Mouse (Mus musculus) forebrain, embryonic 11.5 days (tissue): ENCODE measurements at regions not wholly inside any gene's neighbourhood (a gene's known extent, or its start where the extent isn't known, plus 50 kb on each side); places are given as distances from the start of the nearest gene placed in this dataset.

ENCODE experiments used
- ATAC-seq: fragments of 200-750 bp; cut with Nextera tagmentation; replicated peaks from 2 replicates; pipeline ENCODE4 v1.8.0; 2017; ENCODE audit warnings: moderate TSS enrichment; ENCODE audit not compliant: low FRiP score
- DNase-seq: peaks from one replicate; pipeline ENCODE4 v3.0.0-alpha.2; 2017; ENCODE audit warnings: low spot score
- H3K27ac ChIP-seq: fragments of 300-500 bp; sonication (generic); 2 replicates; pipeline ENCODE4 v1.5.1; 2014; ENCODE audit warnings: low read depth, low read length
- H3K27me3 ChIP-seq: fragments of 300-500 bp; sonication (generic); 2 replicates; pipeline ENCODE4 v1.6.1; 2014; ENCODE audit warnings: mild to moderate bottlenecking, low read length, mixed read lengths; ENCODE audit not compliant: control insufficient read depth, insufficient read depth
- H3K36me3 ChIP-seq: fragments of 300-500 bp; sonication (generic); 2 replicates; pipeline ENCODE4 v1.6.1; 2014; ENCODE audit warnings: mild to moderate bottlenecking, low read length, moderate library complexity, mixed read lengths; ENCODE audit not compliant: control insufficient read depth, insufficient read depth
- H3K4me1 ChIP-seq: fragments of 300-500 bp; sonication (generic); replicated peaks from 2 replicates; pipeline ENCODE4 v1.6.1; 2014; ENCODE audit warnings: low read length, mixed read lengths; ENCODE audit not compliant: control insufficient read depth, insufficient read depth
- H3K4me2 ChIP-seq: fragments of 300-500 bp; sonication (generic); 2 replicates; pipeline ENCODE4 v1.6.1; 2014; ENCODE audit warnings: low read depth, mild to moderate bottlenecking, low read length, moderate library complexity, mixed read lengths; ENCODE audit not compliant: severe bottlenecking
- H3K4me3 ChIP-seq: fragments of 300-500 bp; sonication (generic); 2 replicates; pipeline ENCODE4 v1.5.1; 2014; ENCODE audit warnings: low read depth, low read length
- H3K9ac ChIP-seq: fragments of 300-500 bp; sonication (generic); 2 replicates; pipeline ENCODE4 v1.6.1; 2014; ENCODE audit warnings: low read length
- H3K9me3 ChIP-seq: fragments of 300-500 bp; sonication (generic); 2 replicates; pipeline ENCODE4 v1.6.1; 2016; ENCODE audit warnings: low read length, mixed read lengths; ENCODE audit not compliant: control insufficient read depth
- WGBS: fragments of 180-500 bp; shearing (Covaris S2); extraction: QIAGEN DNeasy Blood & Tissue Kit; methylation state at CpG from one replicate; pipeline ENCODE4 v1.1.7; 2014; 5-methylcytosine and 5-hydroxymethylcytosine counted together

- no peaks in the 10 kb centered on the region for H3K36me3 ChIP-seq
- H3K9ac ChIP-seq: no peak overlapping the region
- H3K9me3 ChIP-seq: no peaks in the 10 kb centered on the region; the same call in 1 of the 2 replicates
- DNase-seq (no peak), ATAC-seq (no peak)
- WGBS: 92% methylated on average over 2 of the region's 2 CpGs
- H3K4me3 ChIP-seq: no peak overlapping the region
- no peak overlapping the region for H3K27ac ChIP-seq
- H3K4me1 ChIP-seq: no peaks in the 10 kb centered on the region
- H3K27me3 ChIP-seq: no peaks in the 10 kb centered on the region
- no peak overlapping the region for H3K4me2 ChIP-seq
Observed at GRCm38 (mm10) chr11:89247991-89248390, 54.1 kb downstream of the Nog start.

- WGBS: 10% methylated on average over 3 of the region's 3 CpGs
- no peak overlapping the region for H3K9ac ChIP-seq
- no peak overlapping the region for H3K4me2 ChIP-seq
- no peaks in the 10 kb centered on the region for H3K36me3 ChIP-seq
- DNase-seq (peak; percentile 78), ATAC-seq (no peak)
- H3K27me3 ChIP-seq: no peaks in the 10 kb centered on the region
- no peaks in the 10 kb centered on the region for H3K4me1 ChIP-seq
- no peaks in the 10 kb centered on the region for H3K9me3 ChIP-seq
- H3K4me3 ChIP-seq: no peak overlapping the region
- no peak overlapping the region for H3K27ac ChIP-seq
Observed at GRCm38 (mm10) chr11:89243370-89243769, 58.8 kb downstream of the Nog start.

- H3K4me1 ChIP-seq: no peaks in the 10 kb centered on the region
- no peak overlapping the region for H3K4me2 ChIP-seq
- H3K4me3 ChIP-seq: no peak overlapping the region
- DNase-seq: no peak
- H3K36me3 ChIP-seq: no peaks in the 10 kb centered on the region
- ATAC-seq: no peak
- no peak overlapping the region for H3K27ac ChIP-seq
- no peaks in the 10 kb centered on the region for H3K9me3 ChIP-seq
- no peak overlapping the region for H3K9ac ChIP-seq
- no peaks in the 10 kb centered on the region for H3K27me3 ChIP-seq
- 78% methylated on average over 2 of the region's 2 CpGs for WGBS
Observed at GRCm38 (mm10) chr11:89242130-89242529, 60.0 kb downstream of the Nog start.

- DNase-seq: no peak
- Histone ChIP-seq H3K4me3 (no peak overlapping the region), H3K4me1 (no peaks in the 10 kb centered on the region), H3K36me3 (no peaks in the 10 kb centered on the region), H3K9ac (no peak overlapping the region), H3K4me2 (no peak overlapping the region), H3K9me3 (no peaks in the 10 kb centered on the region), H3K27ac (no peak overlapping the region), H3K27me3 (no peaks in the 10 kb centered on the region)
- 63% methylated on average over 9 of the region's 9 CpGs for WGBS
- ATAC-seq: no peak
Observed at GRCm38 (mm10) chr11:89239891-89240290, 62.2 kb downstream of the Nog start.

- Histone ChIP-seq H3K9me3 (no peaks in the 10 kb centered on the region), H3K4me3 (no peak overlapping the region), H3K36me3 (no peaks in the 10 kb centered on the region), H3K27ac (no peak overlapping the region), H3K4me2 (no peak overlapping the region), H3K9ac (no peak overlapping the region), H3K27me3 (no peaks in the 10 kb centered on the region), H3K4me1 (no peaks in the 10 kb centered on the region)
- no peak for ATAC-seq
- DNase-seq: no peak
- 94% methylated on average over 3 of the region's 3 CpGs for WGBS
Observed at GRCm38 (mm10) chr11:89236904-89237303, 65.2 kb downstream of the Nog start.

GRCm38 (mm10) chr11:89232884-89233480, 69.2 kb downstream of the Nog start:
- H3K27me3 ChIP-seq: no peaks in the 10 kb centered on the region
- no peak for DNase-seq
- H3K27ac ChIP-seq: no peak overlapping the region
- no peaks in the 10 kb centered on the region for H3K9me3 ChIP-seq
- H3K9ac ChIP-seq: no peak overlapping the region
- no peak overlapping the region for H3K4me3 ChIP-seq
- no peaks in the 10 kb centered on the region for H3K36me3 ChIP-seq
- no peaks in the 10 kb centered on the region for H3K4me1 ChIP-seq
- ATAC-seq: no peak
- 72% methylated on average over 9 of the region's 9 CpGs for WGBS
- no peak overlapping the region for H3K4me2 ChIP-seq

GRCm38 (mm10) chr11:89229726-89230125, 72.4 kb downstream of the Nog start:
- no peak overlapping the region for H3K9ac ChIP-seq
- DNase-seq: no peak
- no peak overlapping the region for H3K4me2 ChIP-seq
- no peaks in the 10 kb centered on the region for H3K9me3 ChIP-seq
- 77% methylated on average over 5 of the region's 5 CpGs for WGBS
- no peak overlapping the region for H3K27ac ChIP-seq
- H3K36me3 ChIP-seq: no peaks in the 10 kb centered on the region
- no peaks in the 10 kb centered on the region for H3K4me1 ChIP-seq
- H3K27me3 ChIP-seq: no peaks in the 10 kb centered on the region
- H3K4me3 ChIP-seq: no peak overlapping the region
- no peak for ATAC-seq

GRCm38 (mm10) chr11:89213204-89213603, 88.9 kb downstream of the Nog start:
- H3K27me3 ChIP-seq: no peaks in the 10 kb centered on the region
- no peaks in the 10 kb centered on the region for H3K9me3 ChIP-seq
- H3K36me3 ChIP-seq: no peaks in the 10 kb centered on the region
- 0 out of 2 replicates have a peak, but pooled peaks cover 4% of the 10 kb centered on the region for H3K4me1 ChIP-seq
- WGBS: 90% methylated on average over 5 of the region's 5 CpGs
- H3K4me2 ChIP-seq: no peak overlapping the region
- ATAC-seq (no peak), DNase-seq (no peak)
- H3K9ac ChIP-seq: no peak overlapping the region
- no peak overlapping the region for H3K4me3 ChIP-seq
- H3K27ac ChIP-seq: no peak overlapping the region

GRCm38 (mm10) chr11:89209531-89209950, 92.6 kb downstream of the Nog start:
- H3K36me3 ChIP-seq: no peaks in the 10 kb centered on the region
- H3K4me1 ChIP-seq: 0 out of 2 replicates have a peak, but pooled peaks cover 6% of the 10 kb centered on the region
- no peaks in the 10 kb centered on the region for H3K9me3 ChIP-seq
- no peak overlapping the region for H3K4me3 ChIP-seq
- H3K27me3 ChIP-seq: no peaks in the 10 kb centered on the region
- H3K9ac ChIP-seq: no peak overlapping the region
- H3K27ac ChIP-seq: 0 out of 2 replicates have a peak overlapping the region, but pooled peaks have one; percentile 9
- ATAC-seq: peak; percentile 78
- 7% methylated on average over 11 of the region's 11 CpGs for WGBS
- peak overlapping the region; percentile 30 for H3K4me2 ChIP-seq
- peak; percentile 71 for DNase-seq
